Mouse (Mus musculus): ENCODE results near the gene Gdap2. TPM values are rescaled to one million over a fixed set of nuclear protein-coding genes. Genes with fewer than 3 reads are reported as not detected.

Gene Gdap2
- 42.7 and 49.1 TPM in 2 replicates for polyA plus RNA-seq (2015; fragmentation: Nextera tagmentation; extraction: Ambion mirVana)

- peak; percentile 99 for ATAC-seq (replicated peaks)
- Histone ChIP-seq H3K4me1 (peaks cover 28% of the 10 kb centered on the region), H3K36me3 (peaks cover 19% of the 10 kb centered on the region), H3K9ac (replicated peaks) (peak within 1 kb of the TSS; percentile 76), H3K4me2 (replicated peaks) (peak within 1 kb of the TSS; percentile 84), H3K27ac (replicated peaks) (peak within 1 kb of the TSS; percentile 88), H3K27me3 (no peaks in the 10 kb centered on the region), H3K9me3 (no peaks in the 10 kb centered on the region), H3K4me3 (peak within 1 kb of the TSS; percentile 59)
- under 1% methylated on average over 55 of the region's 55 CpGs for WGBS
Measured at GRCm38 (mm10) chr3:100162315-100163105, at the start of gene Gdap2, which contains the start of gene Wdr3. TSS of gene Gdap2 (plus strand) at chr3:100162381. TSS of gene Wdr3 (minus strand) at chr3:100162407.

- H3K36me3 ChIP-seq = no peaks in the 10 kb centered on the region
- no peaks in the 10 kb centered on the region for H3K4me1 ChIP-seq
- H3K4me2 ChIP-seq (replicated peaks) = no peak overlapping the region
- no peaks in the 10 kb centered on the region for H3K9me3 ChIP-seq
- H3K27me3 ChIP-seq = no peaks in the 10 kb centered on the region
- whole genome bisulfite sequencing = 81% methylated on average over 2 of the region's 2 CpGs
- no peak overlapping the region for H3K9ac ChIP-seq (replicated peaks)
- no peak overlapping the region for H3K4me3 ChIP-seq
- no peak for ATAC-seq (replicated peaks)
- no peak overlapping the region for H3K27ac ChIP-seq (replicated peaks)
Measured at GRCm38 (mm10) chr3:100118681-100119080, 43.5 kb upstream of the Gdap2 start.

- H3K4me1 ChIP-seq = no peaks in the 10 kb centered on the region
- no peaks in the 10 kb centered on the region for H3K27me3 ChIP-seq
Measured at GRCm38 (mm10) chr3:100121961-100122360, 40.2 kb upstream of the Gdap2 start.

GRCm38 (mm10) chr3:100122445-100122844 is 39.7 kb upstream of the Gdap2 start:
- WGBS = 68% methylated on average over 1 of the region's 1 CpGs
- Histone ChIP-seq H3K4me3 (no peak overlapping the region), H3K9ac (replicated peaks) (no peak overlapping the region), H3K27ac (replicated peaks) (no peak overlapping the region), H3K9me3 (no peaks in the 10 kb centered on the region), H3K4me1 (no peaks in the 10 kb centered on the region), H3K36me3 (no peaks in the 10 kb centered on the region), H3K4me2 (replicated peaks) (no peak overlapping the region), H3K27me3 (no peaks in the 10 kb centered on the region)
- no peak for ATAC-seq (replicated peaks)

More at GRCm38 (mm10) chr3:100121961-100122360, 40.2 kb upstream of the Gdap2 start:
- Histone ChIP-seq H3K27ac (replicated peaks) (no peak overlapping the region), H3K4me2 (replicated peaks) (no peak overlapping the region), H3K9ac (replicated peaks) (no peak overlapping the region), H3K4me3 (no peak overlapping the region), H3K36me3 (no peaks in the 10 kb centered on the region), H3K9me3 (no peaks in the 10 kb centered on the region)
- no peak for ATAC-seq (replicated peaks)
- 74% methylated on average over 2 of the region's 2 CpGs for WGBS

- 88% methylated on average over 15 of the region's 15 CpGs for WGBS
- no peak for ATAC-seq (replicated peaks)
Measured at GRCm38 (mm10) chr3:100160682-100161445, 1.3 kb upstream of the Gdap2 start.

GRCm38 (mm10) chr3:100161665-100162314 is 391 bp upstream of the Gdap2 start:
- peak; percentile 11 for ATAC-seq (replicated peaks)

More at GRCm38 (mm10) chr3:100160682-100161445, 1.3 kb upstream of the Gdap2 start:
- Histone ChIP-seq H3K9me3 (no peaks in the 10 kb centered on the region), H3K27me3 (no peaks in the 10 kb centered on the region), H3K4me2 (replicated peaks) (peak overlapping the region; percentile 84), H3K36me3 (peaks cover 31% of the 10 kb centered on the region), H3K9ac (replicated peaks) (peak overlapping the region; percentile 76; the same call in 1 of the 2 replicates), H3K27ac (replicated peaks) (no peak overlapping the region), H3K4me1 (peaks cover 28% of the 10 kb centered on the region), H3K4me3 (peak overlapping the region; percentile 59)

GRCm38 (mm10) chr3:100163556-100163955 is 1.4 kb downstream of the Gdap2 start:
- Histone ChIP-seq H3K4me3 (peak overlapping the region; percentile 59; the same call in 1 of the 2 replicates), H3K4me2 (replicated peaks) (no peak overlapping the region)

More at GRCm38 (mm10) chr3:100161665-100162314, 391 bp upstream of the Gdap2 start:
- Histone ChIP-seq H3K4me2 (replicated peaks) (peak overlapping the region; percentile 84), H3K27ac (replicated peaks) (peak overlapping the region; percentile 88), H3K9me3 (no peaks in the 10 kb centered on the region), H3K9ac (replicated peaks) (peak overlapping the region; percentile 76), H3K36me3 (peaks cover 27% of the 10 kb centered on the region), H3K4me1 (peaks cover 28% of the 10 kb centered on the region), H3K27me3 (no peaks in the 10 kb centered on the region), H3K4me3 (peak overlapping the region; percentile 59)
- 1% methylated on average over 35 of the region's 35 CpGs for WGBS

GRCm38 (mm10) chr3:100164991-100165390 is 2.8 kb downstream of the Gdap2 start:
- no peak for ATAC-seq (replicated peaks)
- H3K4me3 ChIP-seq = no peak overlapping the region
- peaks cover 28% of the 10 kb centered on the region for H3K4me1 ChIP-seq
- peaks cover 15% of the 10 kb centered on the region; the same call in 1 of the 2 replicates for H3K36me3 ChIP-seq
- no peak overlapping the region for H3K27ac ChIP-seq (replicated peaks)
- H3K27me3 ChIP-seq = no peaks in the 10 kb centered on the region
- H3K4me2 ChIP-seq (replicated peaks) = no peak overlapping the region
- H3K9me3 ChIP-seq = no peaks in the 10 kb centered on the region
- H3K9ac ChIP-seq (replicated peaks) = no peak overlapping the region

More at GRCm38 (mm10) chr3:100163556-100163955, 1.4 kb downstream of the Gdap2 start:
- ATAC-seq (replicated peaks) = no peak
- H3K9ac ChIP-seq (replicated peaks) = no peak overlapping the region
- WGBS = 84% methylated on average over 2 of the region's 2 CpGs
- H3K27ac ChIP-seq (replicated peaks) = no peak overlapping the region
- H3K4me1 ChIP-seq = peaks cover 28% of the 10 kb centered on the region
- peaks cover 14% of the 10 kb centered on the region for H3K36me3 ChIP-seq
- no peaks in the 10 kb centered on the region for H3K27me3 ChIP-seq
- H3K9me3 ChIP-seq = no peaks in the 10 kb centered on the region

GRCm38 (mm10) chr3:100176031-100176430 is 13.8 kb downstream of the Gdap2 start:
- Histone ChIP-seq H3K36me3 (peaks cover 79% of the 10 kb centered on the region), H3K9me3 (no peaks in the 10 kb centered on the region), H3K27me3 (no peaks in the 10 kb centered on the region), H3K4me3 (no peak overlapping the region), H3K4me2 (replicated peaks) (no peak overlapping the region), H3K4me1 (no peaks in the 10 kb centered on the region), H3K9ac (replicated peaks) (no peak overlapping the region), H3K27ac (replicated peaks) (no peak overlapping the region)
- WGBS = 95% methylated on average over 2 of the region's 2 CpGs
- no peak for ATAC-seq (replicated peaks)

GRCm38 (mm10) chr3:100180471-100180870 is 18.3 kb downstream of the Gdap2 start:
- Histone ChIP-seq H3K36me3 (peaks cover 63% of the 10 kb centered on the region), H3K27me3 (no peaks in the 10 kb centered on the region), H3K27ac (replicated peaks) (no peak overlapping the region), H3K4me3 (no peak overlapping the region), H3K9ac (replicated peaks) (no peak overlapping the region), H3K4me1 (no peaks in the 10 kb centered on the region), H3K9me3 (no peaks in the 10 kb centered on the region), H3K4me2 (replicated peaks) (no peak overlapping the region)
- no peak for ATAC-seq (replicated peaks)
- 93% methylated on average over 3 of the region's 3 CpGs for WGBS

GRCm38 (mm10) chr3:100189444-100189843 is 27.3 kb downstream of the Gdap2 start:
- peak; percentile 89 for ATAC-seq (replicated peaks)

More at GRCm38 (mm10) chr3:100189444-100189843, 27.3 kb downstream of the Gdap2 start:
- no peaks in the 10 kb centered on the region for H3K27me3 ChIP-seq
- H3K4me2 ChIP-seq (replicated peaks) = no peak overlapping the region
- no peaks in the 10 kb centered on the region for H3K9me3 ChIP-seq
- H3K9ac ChIP-seq (replicated peaks) = no peak overlapping the region
- peaks cover 52% of the 10 kb centered on the region for H3K36me3 ChIP-seq
- no peaks in the 10 kb centered on the region for H3K4me1 ChIP-seq
- no peak overlapping the region for H3K27ac ChIP-seq (replicated peaks)
- H3K4me3 ChIP-seq = no peak overlapping the region
- 36% methylated on average over 1 of the region's 1 CpGs for WGBS

All from forebrain, embryonic 15.5 days (tissue).